ENCODE assay signal across 14 mouse cellular contexts in the genomic region with DNA sequence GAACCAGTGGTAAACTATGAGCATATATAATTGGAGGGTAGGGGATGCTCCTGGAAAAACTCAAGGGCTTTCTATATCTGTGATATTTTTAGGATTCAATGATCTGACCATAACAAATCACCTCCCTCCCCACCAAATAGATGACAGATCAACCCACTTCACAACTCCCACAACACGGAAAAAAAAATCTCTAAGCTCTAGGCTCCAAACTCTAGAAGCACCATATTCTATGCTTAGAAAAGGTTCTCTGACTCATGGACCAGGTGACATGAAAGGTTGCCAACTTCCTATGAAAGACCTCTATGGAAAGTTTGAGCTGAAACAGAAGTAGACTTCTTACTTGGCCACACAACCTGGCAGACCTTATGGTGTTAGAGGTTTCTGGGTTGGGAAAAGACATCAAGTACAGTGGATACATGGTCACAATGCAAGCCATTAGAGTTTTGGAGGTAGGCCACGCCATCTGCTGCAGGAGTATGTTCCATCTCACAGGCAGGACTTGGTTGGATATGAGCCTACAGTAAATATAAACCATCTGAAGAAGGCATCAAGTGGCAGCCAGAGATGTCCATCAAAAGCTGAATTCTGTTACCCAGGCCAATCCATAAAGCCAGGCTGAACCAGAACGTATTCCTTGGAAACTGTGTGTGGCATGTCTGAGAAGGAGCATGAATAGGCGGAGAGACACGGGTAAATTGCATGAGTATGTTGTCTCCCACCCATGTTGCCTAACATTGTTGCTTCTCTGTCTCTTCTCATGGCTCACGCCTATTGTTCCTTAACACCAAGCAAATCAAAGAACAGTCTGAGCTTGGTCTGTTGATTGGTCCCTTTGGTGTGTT.
DNase-seq lines count a peak whose midpoint lies in the region; ATAC-seq lines count a peak whose summit lies in the region.
"Had no signal": no experiment of that assay in that cellular context is flagged by ENCODE, and none has a peak within 500 bp of the region (broad histone marks: within the 10 kb centered on the region; RNA-seq: fewer than 3 reads in every experiment).

No protein-coding gene starts in this region.

- 82% methylated on average over 6 of the region's 6 CpGs for WGBS in heart, embryonic 12.5 days

- no peak overlapping the region for H3K27ac ChIP-seq in heart, embryonic 12.5 days (ENCODE audit: poor library complexity, severe bottlenecking)
- H3K27ac ChIP-seq: limb, embryonic 10.5 days; liver, embryonic 14.5 days; macrophage; neural tube, embryonic 13.5 days had no signal

- no peak overlapping the region for H3K9ac ChIP-seq in heart, embryonic 12.5 days
- H3K9ac ChIP-seq: liver, embryonic 14.5 days; neural tube, embryonic 13.5 days had no signal

- H3K4me1 ChIP-seq in heart, embryonic 12.5 days (replicated peaks) = no peaks in the 10 kb centered on the region
- H3K4me1 ChIP-seq: limb, embryonic 10.5 days; neural tube, embryonic 13.5 days had no signal

- H3K27me3 ChIP-seq in heart, embryonic 12.5 days (replicated peaks) = no peaks in the 10 kb centered on the region
- H3K27me3 ChIP-seq: neural tube, embryonic 13.5 days had no signal

- no peak for ATAC-seq in heart, embryonic 12.5 days (ENCODE audit: insufficient number of reproducible peaks, low FRiP score)
- ATAC-seq: midbrain, embryonic 16.5 days had no signal

- no peaks in the 10 kb centered on the region for H3K9me3 ChIP-seq in heart, embryonic 12.5 days (replicated peaks)
- H3K9me3 ChIP-seq: limb, embryonic 10.5 days; neural tube, embryonic 13.5 days had no signal

- H3K4me2 ChIP-seq in heart, embryonic 12.5 days = no peak overlapping the region
- H3K4me2 ChIP-seq: neural tube, embryonic 13.5 days had no signal

- no peak overlapping the region for H3K4me3 ChIP-seq in heart, embryonic 12.5 days
- H3K4me3 ChIP-seq: limb, embryonic 10.5 days; neural tube, embryonic 13.5 days had no signal

- no peaks in the 10 kb centered on the region for H3K36me3 ChIP-seq in heart, embryonic 12.5 days
- H3K36me3 ChIP-seq: limb, embryonic 10.5 days; neural tube, embryonic 13.5 days had no signal

- DNase-seq in frontal cortex, postnatal 36 days (ENCODE audit: low spot score in 2 of 2) = peak; percentile 41 to 49
- DNase-seq in frontal cortex, postnatal 25 days (ENCODE audit: low spot score in 2 of 2) = no peak
- peak; percentile 87 for DNase-seq in cerebellum, adult 11-12 months
- DNase-seq in cerebellum, postnatal 36 days = peak; percentile 85 to 89
- DNase-seq in right cerebral cortex, postnatal 10 days (ENCODE audit: low spot score in 2 of 2) = peak; percentile 27 to 40
- no peak for DNase-seq in B cell, adult 2 months
- DNase-seq in thymus, postnatal 14 days = no peak
- DNase-seq: gastrocnemius, postnatal 14 days had no signal

Comparison
In these comparisons a context has a peak if more than half of its experiments do, and no peak if none do; other contexts are left out.
1. DNase-seq: peak in frontal cortex, postnatal 36 days (2 of 2), cerebellum, adult 11-12 months (single experiment), cerebellum, postnatal 36 days (2 of 2) and right cerebral cortex, postnatal 10 days (2 of 2); none in frontal cortex, postnatal 25 days (0 of 2), B cell, adult 2 months (0 of 2) and thymus, postnatal 14 days (single experiment).